Mouse (Mus musculus) C2C12 (cell line): Measurements from ENCODE around the gene Rnls.

Experiments
- CEBPB ChIP-seq: IDR thresholded peaks from one replicate; pipeline ENCODE4 v1.6.1; 2011; ENCODE audit warnings: low read depth, mild to moderate bottlenecking, control low read depth, moderate library complexity
- CTCF ChIP-seq: IDR thresholded peaks from one replicate; pipeline ENCODE4 v1.5.1; 2011; ENCODE audit not compliant: control insufficient read depth, insufficient read depth, insufficient read length
- MYOD1 ChIP-seq: IDR thresholded peaks from one replicate; pipeline ENCODE4 v1.6.1; 2011; ENCODE audit warnings: low read depth; ENCODE audit not compliant: control insufficient read depth, insufficient read length

DNA sequence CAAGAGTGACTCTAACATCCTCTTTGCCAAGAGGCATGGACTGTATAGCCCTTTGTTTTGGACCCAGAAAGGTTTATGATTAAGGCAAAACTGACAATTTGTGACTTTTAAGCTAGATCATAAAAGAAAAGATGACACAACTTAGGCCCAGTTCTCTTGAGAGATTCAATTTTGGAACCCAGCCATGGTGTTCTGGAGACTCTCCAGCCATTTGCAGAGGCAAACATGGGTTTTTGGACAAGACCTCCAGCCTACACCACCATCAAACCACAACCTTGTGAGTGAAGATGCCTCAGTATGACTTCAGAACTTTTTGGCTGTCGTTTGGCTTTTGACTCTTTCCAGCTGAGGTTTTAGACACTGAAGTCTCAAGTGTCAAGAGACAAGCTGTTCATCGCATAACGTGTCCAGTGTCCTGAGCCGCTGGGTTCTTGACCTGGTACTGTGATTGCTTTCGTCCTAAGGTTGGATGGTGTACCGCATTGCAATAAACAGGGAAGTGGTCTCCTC is 174.2 kb downstream of the Rnls start:
- TF ChIP-seq CEBPB, result no peak
- TF ChIP-seq CTCF, result no peak
- no peak for TF ChIP-seq MYOD1
